ENCODE assay signal across 8 mouse cellular contexts in the genomic region with DNA sequence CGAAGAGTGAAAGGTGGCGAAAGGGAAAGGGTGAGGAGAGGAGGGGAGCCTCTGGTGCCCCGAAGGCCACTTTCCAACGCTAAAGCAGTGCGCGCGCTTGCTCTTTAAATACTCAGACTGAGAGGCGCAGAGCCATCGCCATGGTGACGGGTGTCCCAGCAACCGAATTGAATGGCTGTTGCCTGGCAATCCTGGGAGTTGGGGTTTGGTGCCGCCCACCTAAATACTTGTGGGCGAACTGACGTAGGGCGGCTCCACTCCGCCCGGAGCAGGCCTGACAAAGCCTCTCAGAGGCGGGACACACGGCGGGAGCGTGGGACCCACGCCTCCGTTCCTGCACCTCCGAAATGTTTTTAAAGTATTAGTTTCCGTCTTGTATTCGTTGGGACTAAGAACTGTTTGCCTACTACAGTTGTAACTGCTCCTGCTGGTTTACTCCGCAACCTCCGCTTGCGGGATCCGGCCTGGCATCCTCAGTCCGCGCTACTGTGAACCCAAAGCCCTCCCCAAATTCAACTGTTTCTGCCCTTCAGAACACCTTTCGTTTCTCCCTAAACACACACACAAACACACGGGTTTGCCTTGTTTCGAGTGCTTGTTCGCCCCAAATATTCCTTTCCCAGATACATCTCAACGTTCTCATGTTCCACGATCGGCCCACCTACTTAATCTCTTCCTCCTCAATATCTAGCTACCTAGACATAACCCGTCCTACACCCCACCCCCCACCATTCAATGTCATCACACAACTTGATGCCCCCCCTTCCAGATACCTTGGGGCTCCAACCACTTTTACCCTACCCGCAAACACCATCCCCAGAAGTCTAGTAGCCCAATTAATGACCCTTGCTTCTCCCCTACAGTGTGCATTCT. TPM values are rescaled to one million over a fixed set of nuclear protein-coding genes. Genes with fewer than 3 reads are reported as not detected.
DNase-seq lines count a peak whose midpoint lies in the region; ATAC-seq and TF ChIP-seq lines count a peak whose summit lies in the region.

No protein-coding gene starts in this region.

- no peaks in the 10 kb centered on the region for H3K9me3 ChIP-seq in embryonic facial prominence, embryonic 13.5 days
- no peaks in the 10 kb centered on the region for H3K9me3 ChIP-seq in limb, embryonic 11.5 days (ENCODE audit: control insufficient read depth, low read length)
- no peaks in the 10 kb centered on the region for H3K9me3 ChIP-seq in midbrain, embryonic 11.5 days (ENCODE audit: control insufficient read depth, low read length)

- no peaks in the 10 kb centered on the region for H3K36me3 ChIP-seq in spleen, adult 2 months (ENCODE audit: control insufficient read depth, insufficient read depth, low read length)
- H3K36me3 ChIP-seq in embryonic facial prominence, embryonic 13.5 days: peaks cover 20% of the 10 kb centered on the region
- no peaks in the 10 kb centered on the region; the same call in 1 of the 2 replicates for H3K36me3 ChIP-seq in limb, embryonic 11.5 days (ENCODE audit: control insufficient read depth, insufficient read depth, low read length)
- peaks cover 9% of the 10 kb centered on the region; the same call in 1 of the 2 replicates for H3K36me3 ChIP-seq in midbrain, embryonic 11.5 days (ENCODE audit: control insufficient read depth, insufficient read depth, low read length)

- WGBS in spleen, adult 2 months: 5% methylated on average over 41 of the region's 41 CpGs
- 2% methylated on average over 41 of the region's 41 CpGs for WGBS in embryonic facial prominence, embryonic 13.5 days
- 3% methylated on average over 41 of the region's 41 CpGs for whole genome bisulfite sequencing in limb, embryonic 11.5 days
- WGBS in midbrain, embryonic 11.5 days: 2% methylated on average over 41 of the region's 41 CpGs

- H3K9ac ChIP-seq in embryonic facial prominence, embryonic 13.5 days: peak overlapping the region; percentile 64
- H3K9ac ChIP-seq in limb, embryonic 11.5 days (ENCODE audit: low read length): peak overlapping the region; percentile 62
- peak overlapping the region; percentile 93 for H3K9ac ChIP-seq in midbrain, embryonic 11.5 days (ENCODE audit: low read length)

- H3K27me3 ChIP-seq in spleen, adult 2 months (ENCODE audit: control insufficient read depth, insufficient read depth, low read length): peaks cover 8% of the 10 kb centered on the region; the same call in 1 of the 2 replicates
- H3K27me3 ChIP-seq in embryonic facial prominence, embryonic 13.5 days: peaks cover 21% of the 10 kb centered on the region
- H3K27me3 ChIP-seq in limb, embryonic 11.5 days (ENCODE audit: control insufficient read depth, insufficient read depth, low read length): 0 out of 2 replicates have a peak, but pooled peaks cover 2% of the 10 kb centered on the region
- no peaks in the 10 kb centered on the region for H3K27me3 ChIP-seq in midbrain, embryonic 11.5 days (ENCODE audit: control insufficient read depth, insufficient read depth, low read length)

- H3K4me3 ChIP-seq in spleen, adult 2 months (ENCODE audit: extremely low read depth, insufficient read depth, insufficient read length): peak overlapping the region; percentile 35; the same call in 1 of the 2 replicates
- peak overlapping the region; percentile 46 for H3K4me3 ChIP-seq in embryonic facial prominence, embryonic 13.5 days
- H3K4me3 ChIP-seq in limb, embryonic 11.5 days (ENCODE audit: low read depth, low read length): peak overlapping the region; percentile 44
- peak overlapping the region; percentile 63 for H3K4me3 ChIP-seq in midbrain, embryonic 11.5 days (ENCODE audit: low read depth, low read length)

- ATAC-seq in embryonic facial prominence, embryonic 13.5 days (ENCODE audit: insufficient number of reproducible peaks, insufficient read depth, low FRiP score, low TSS enrichment, low read depth): peak; percentile 86
- ATAC-seq in limb, embryonic 11.5 days (ENCODE audit: insufficient number of reproducible peaks, low FRiP score, low TSS enrichment, low read depth): peak; percentile 81
- peak; percentile 76 for ATAC-seq in midbrain, embryonic 11.5 days (ENCODE audit: low FRiP score)

- no peak overlapping the region for H3K27ac ChIP-seq in spleen, adult 2 months (ENCODE audit: insufficient read depth, low read length)
- H3K27ac ChIP-seq in embryonic facial prominence, embryonic 13.5 days: peak overlapping the region; percentile 88
- peak overlapping the region; percentile 55 for H3K27ac ChIP-seq in limb, embryonic 11.5 days (replicated peaks; ENCODE audit: low read depth, low read length)
- peak overlapping the region; percentile 89 for H3K27ac ChIP-seq in midbrain, embryonic 11.5 days (ENCODE audit: low read depth, low read length)

- TF ChIP-seq CTCF in spleen, adult 2 months (IDR thresholded peaks at IDR 0.05; ENCODE audit: extremely low read depth, insufficient read depth, insufficient read length, insufficient replicate concordance): no peak

- DNase-seq in spleen, adult 2 months (ENCODE audit: low read depth in 1 of 2, low spot score in 2 of 2): peak in 1 of 2 experiments; percentile 33
- no peak for DNase-seq in spleen, adult 12 weeks (ENCODE audit: low spot score)
- peak; percentile 80 for DNase-seq in heart, adult 8-10 months (ENCODE audit: low spot score)
- DNase-seq in kidney, adult 18-20 months: peak; percentile 86
- DNase-seq in limb, embryonic 11.5 days (ENCODE audit: low spot score): peak; percentile 93
- peak; percentile 100 for DNase-seq in midbrain, embryonic 11.5 days (ENCODE audit: low spot score, missing footprints)
- peak; percentile 53 for DNase-seq in skeletal muscle tissue, adult 2 months (ENCODE audit: low read depth, low spot score)

- TF ChIP-seq POLR2A in spleen, adult 2 months (IDR thresholded peaks at IDR 0.05; ENCODE audit: low read depth, low read length): no peak

- H3K4me1 ChIP-seq in spleen, adult 2 months (ENCODE audit: control insufficient read depth, insufficient read depth, insufficient read length): peaks cover 15% of the 10 kb centered on the region; the same call in 1 of the 2 replicates
- H3K4me1 ChIP-seq in embryonic facial prominence, embryonic 13.5 days: peaks cover 32% of the 10 kb centered on the region
- peaks cover 24% of the 10 kb centered on the region for H3K4me1 ChIP-seq in limb, embryonic 11.5 days (ENCODE audit: control insufficient read depth, insufficient read depth, low read length)
- peaks cover 40% of the 10 kb centered on the region for H3K4me1 ChIP-seq in midbrain, embryonic 11.5 days (ENCODE audit: control insufficient read depth, insufficient read depth, low read length)

- peak overlapping the region; percentile 84 for H3K4me2 ChIP-seq in embryonic facial prominence, embryonic 13.5 days
- H3K4me2 ChIP-seq in limb, embryonic 11.5 days (ENCODE audit: low read depth, severe bottlenecking): peak overlapping the region; percentile 92
- H3K4me2 ChIP-seq in midbrain, embryonic 11.5 days: peak overlapping the region; percentile 83

RNA-seq across cellular contexts. Expression of a gene that starts 0.7 kb away (rescaled TPM):
- polyA plus RNA-seq in spleen, adult 2 months (2012; rRNA removed): 99.4 and 124 TPM in 2 replicates
- 182 and 212 TPM in 2 replicates for polyA plus RNA-seq in embryonic facial prominence, embryonic 13.5 days (2015; fragmentation: Nextera tagmentation; extraction: Ambion mirVana)
- total RNA-seq in heart, adult 8-10 months (2022): 10 to 100 TPM; 56.4 to 63.5 (median 59.5) TPM
- polyA plus RNA-seq in limb, embryonic 11.5 days (2014; fragmentation: Nextera tagmentation; extraction: Ambion mirVana): 213 and 231 TPM in 2 replicates
- 174 and 179 TPM in 2 replicates for polyA plus RNA-seq in midbrain, embryonic 11.5 days (2014; fragmentation: Nextera tagmentation; extraction: Ambion mirVana)

RNA-seq across cellular contexts. Expression of a gene that starts 1.3 kb away (rescaled TPM):
- polyA plus RNA-seq in spleen, adult 2 months (2012; rRNA removed): 17.4 and 26.1 TPM in 2 replicates
- 1.5 and 1.6 TPM in 2 replicates for polyA plus RNA-seq in embryonic facial prominence, embryonic 13.5 days (2015; fragmentation: Nextera tagmentation; extraction: Ambion mirVana)
- total RNA-seq in heart, adult 8-10 months (2022): under 1 TPM in 3 of 4 experiments, not detected in 1; 0.13 to 0.63 (median 0.49) TPM
- 0.68 TPM in 1 of 2 replicates, not detected in the other for polyA plus RNA-seq in limb, embryonic 11.5 days (2014; fragmentation: Nextera tagmentation; extraction: Ambion mirVana)
- 2.7 and 4.4 TPM in 2 replicates for polyA plus RNA-seq in midbrain, embryonic 11.5 days (2014; fragmentation: Nextera tagmentation; extraction: Ambion mirVana)

RNA-seq across cellular contexts. Expression of a gene that starts 12.6 kb away (rescaled TPM):
- 2.9 and 3.4 TPM in 2 replicates for polyA plus RNA-seq in spleen, adult 2 months (2012; rRNA removed)
- 42.0 and 48.1 TPM in 2 replicates for polyA plus RNA-seq in embryonic facial prominence, embryonic 13.5 days (2015; fragmentation: Nextera tagmentation; extraction: Ambion mirVana)
- total RNA-seq in heart, adult 8-10 months (2022): 1 to 10 TPM; 3.2 to 9.8 (median 4.0) TPM
- 21.0 and 21.6 TPM in 2 replicates for polyA plus RNA-seq in limb, embryonic 11.5 days (2014; fragmentation: Nextera tagmentation; extraction: Ambion mirVana)
- polyA plus RNA-seq in midbrain, embryonic 11.5 days (2014; fragmentation: Nextera tagmentation; extraction: Ambion mirVana): 50.7 and 55.8 TPM in 2 replicates

RNA-seq across cellular contexts. Expression of a gene that starts 18.2 kb away (rescaled TPM):
- polyA plus RNA-seq in spleen, adult 2 months (2012; rRNA removed): 93.5 and 129 TPM in 2 replicates
- 300 and 361 TPM in 2 replicates for polyA plus RNA-seq in embryonic facial prominence, embryonic 13.5 days (2015; fragmentation: Nextera tagmentation; extraction: Ambion mirVana)
- total RNA-seq in heart, adult 8-10 months (2022): 100 to 1,000 TPM in 1 of 4 experiments, 10 to 100 TPM in 3; 87.0 to 108 (median 89.4) TPM
- 272 and 295 TPM in 2 replicates for polyA plus RNA-seq in limb, embryonic 11.5 days (2014; fragmentation: Nextera tagmentation; extraction: Ambion mirVana)
- 261 and 270 TPM in 2 replicates for polyA plus RNA-seq in midbrain, embryonic 11.5 days (2014; fragmentation: Nextera tagmentation; extraction: Ambion mirVana)

RNA-seq across cellular contexts. Expression of a gene that starts 18.6 kb away (rescaled TPM):
- 3.6 and 5.4 TPM in 2 replicates for polyA plus RNA-seq in spleen, adult 2 months (2012; rRNA removed)
- 7.0 and 9.7 TPM in 2 replicates for polyA plus RNA-seq in embryonic facial prominence, embryonic 13.5 days (2015; fragmentation: Nextera tagmentation; extraction: Ambion mirVana)
- total RNA-seq in heart, adult 8-10 months (2022): under 1 TPM; 0.34 to 0.87 (median 0.83) TPM
- 4.0 and 5.5 TPM in 2 replicates for polyA plus RNA-seq in limb, embryonic 11.5 days (2014; fragmentation: Nextera tagmentation; extraction: Ambion mirVana)
- polyA plus RNA-seq in midbrain, embryonic 11.5 days (2014; fragmentation: Nextera tagmentation; extraction: Ambion mirVana): 7.1 and 8.5 TPM in 2 replicates
